Mouse (Mus musculus): ENCODE data around the gene Gm49416. TPM values are rescaled to one million over a fixed set of nuclear protein-coding genes. Genes with fewer than 3 reads are reported as not detected.

Gm49416 gene
- polyA plus RNA-seq, 1 experiment from 2014 or later = not detected

DNA sequence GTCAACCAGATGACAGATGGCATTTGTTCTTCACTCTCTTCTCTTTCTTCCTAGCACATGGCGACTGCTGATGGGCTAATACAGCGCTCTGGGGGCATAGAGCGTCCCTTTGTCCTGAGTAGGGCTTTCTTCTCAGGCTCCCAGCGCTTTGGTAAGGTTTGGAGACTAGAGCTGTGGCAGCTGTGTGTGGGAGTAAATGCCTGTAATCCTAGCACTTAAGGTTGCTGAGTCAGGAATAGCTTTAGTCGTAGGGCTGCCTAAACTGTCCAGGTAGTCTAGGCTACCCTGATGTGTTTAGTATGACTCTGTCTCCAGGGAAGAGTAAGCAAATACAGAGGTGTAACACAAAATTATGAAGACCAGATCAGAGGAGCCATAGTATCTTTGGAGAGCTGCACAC lies 23.1 kb downstream of the Gm49416 start:
- Histone ChIP-seq H3K27ac (replicated peaks) (no peak overlapping the region), H3K4me1 (no peaks in the 10 kb centered on the region), H3K27me3 (ENCODE audit: low read depth, poor library complexity, severe bottlenecking) (no peaks in the 10 kb centered on the region), H3K4me3 (no peak overlapping the region), H3K36me3 (peaks cover 100% of the 10 kb centered on the region), H3K9me3 (replicated peaks) (no peaks in the 10 kb centered on the region)
- WGBS = 96% methylated on average over 5 of the region's 5 CpGs
- DNase-seq (ENCODE audit: low spot score) = no peak

DNA sequence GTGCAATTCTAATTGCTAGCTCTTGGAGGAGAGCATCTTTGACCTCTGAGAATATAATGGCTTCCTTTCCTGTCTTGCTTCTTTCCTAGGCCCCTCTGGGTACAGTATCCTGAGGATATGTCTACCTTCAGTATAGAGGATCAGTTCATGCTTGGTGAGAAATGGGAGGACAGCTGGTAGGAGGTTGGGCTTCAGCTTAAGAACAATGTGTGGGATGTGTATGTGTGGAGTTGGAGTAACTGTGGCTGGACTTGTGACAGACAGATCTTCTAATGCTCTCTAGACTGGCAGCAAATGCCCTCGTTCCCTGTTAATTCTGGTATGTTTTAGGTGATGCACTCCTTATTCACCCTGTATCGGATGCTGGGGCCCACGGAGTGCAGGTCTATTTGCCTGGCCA lies 25.5 kb downstream of the Gm49416 start:
- no peaks in the 10 kb centered on the region for H3K9me3 ChIP-seq (replicated peaks)
- no peak overlapping the region for H3K4me3 ChIP-seq
- no peaks in the 10 kb centered on the region for H3K4me1 ChIP-seq
- H3K27me3 ChIP-seq (ENCODE audit: low read depth, poor library complexity, severe bottlenecking) = no peaks in the 10 kb centered on the region
- WGBS = 98% methylated on average over 3 of the region's 3 CpGs
- no peak overlapping the region for H3K27ac ChIP-seq (replicated peaks)
- no peak for DNase-seq (ENCODE audit: low spot score)
- H3K36me3 ChIP-seq = peaks cover 82% of the 10 kb centered on the region

DNA sequence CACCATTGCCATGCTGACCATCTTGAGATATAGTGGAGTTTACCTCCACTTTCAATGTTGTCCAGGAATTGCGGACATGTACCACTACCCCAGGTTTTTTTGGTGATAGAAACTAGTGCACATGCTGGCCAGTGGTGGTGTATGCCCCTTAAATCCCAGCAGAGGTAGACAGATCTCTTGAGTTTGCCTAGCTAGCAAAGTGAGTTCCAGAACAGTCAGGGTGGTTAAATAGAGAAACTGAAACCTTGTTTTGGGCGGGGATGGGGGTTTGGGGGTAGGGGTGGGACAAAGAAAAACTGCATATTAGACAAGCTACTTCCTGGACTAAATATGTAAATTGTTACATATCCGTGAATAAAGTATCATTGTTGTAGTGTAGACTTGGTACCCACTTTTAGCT lies 30.3 kb downstream of the Gm49416 start:
- H3K27me3 ChIP-seq (ENCODE audit: low read depth, poor library complexity, severe bottlenecking) = no peaks in the 10 kb centered on the region
- peaks cover 51% of the 10 kb centered on the region for H3K36me3 ChIP-seq
- no peak overlapping the region for H3K4me3 ChIP-seq
- DNase-seq (ENCODE audit: low spot score) = no peak
- no peaks in the 10 kb centered on the region for H3K9me3 ChIP-seq (replicated peaks)
- H3K27ac ChIP-seq (replicated peaks) = no peak overlapping the region
- WGBS = 94% methylated on average over 3 of the region's 3 CpGs
- H3K4me1 ChIP-seq = peaks cover 18% of the 10 kb centered on the region

DNA sequence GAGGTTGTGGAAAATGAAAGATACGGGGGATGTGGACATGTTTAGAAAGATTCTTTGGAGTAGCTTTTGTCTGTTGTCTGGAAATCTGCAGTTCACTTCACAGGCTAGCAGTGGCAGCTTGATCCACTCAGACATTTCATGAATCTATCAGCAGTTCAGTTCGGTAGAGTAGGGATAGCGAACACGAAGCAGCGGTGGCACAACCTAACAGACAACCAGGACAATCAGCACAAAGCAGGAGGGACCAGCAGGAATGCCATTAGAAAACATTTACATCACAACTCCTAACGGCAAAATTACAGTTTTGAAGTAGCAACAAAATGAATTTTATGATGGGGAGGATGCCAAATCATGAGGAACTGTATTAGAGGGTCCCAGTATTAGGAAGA lies 31.0 kb downstream of the Gm49416 start:
- WGBS = 70% methylated on average over 6 of the region's 6 CpGs
- Histone ChIP-seq H3K36me3 (peaks cover 49% of the 10 kb centered on the region), H3K4me1 (peaks cover 18% of the 10 kb centered on the region), H3K27me3 (ENCODE audit: low read depth, poor library complexity, severe bottlenecking) (no peaks in the 10 kb centered on the region), H3K4me3 (peak overlapping the region; percentile 90), H3K27ac (replicated peaks) (peak overlapping the region; percentile 91), H3K9me3 (replicated peaks) (no peaks in the 10 kb centered on the region)
- no peak for DNase-seq (ENCODE audit: low spot score)

DNA sequence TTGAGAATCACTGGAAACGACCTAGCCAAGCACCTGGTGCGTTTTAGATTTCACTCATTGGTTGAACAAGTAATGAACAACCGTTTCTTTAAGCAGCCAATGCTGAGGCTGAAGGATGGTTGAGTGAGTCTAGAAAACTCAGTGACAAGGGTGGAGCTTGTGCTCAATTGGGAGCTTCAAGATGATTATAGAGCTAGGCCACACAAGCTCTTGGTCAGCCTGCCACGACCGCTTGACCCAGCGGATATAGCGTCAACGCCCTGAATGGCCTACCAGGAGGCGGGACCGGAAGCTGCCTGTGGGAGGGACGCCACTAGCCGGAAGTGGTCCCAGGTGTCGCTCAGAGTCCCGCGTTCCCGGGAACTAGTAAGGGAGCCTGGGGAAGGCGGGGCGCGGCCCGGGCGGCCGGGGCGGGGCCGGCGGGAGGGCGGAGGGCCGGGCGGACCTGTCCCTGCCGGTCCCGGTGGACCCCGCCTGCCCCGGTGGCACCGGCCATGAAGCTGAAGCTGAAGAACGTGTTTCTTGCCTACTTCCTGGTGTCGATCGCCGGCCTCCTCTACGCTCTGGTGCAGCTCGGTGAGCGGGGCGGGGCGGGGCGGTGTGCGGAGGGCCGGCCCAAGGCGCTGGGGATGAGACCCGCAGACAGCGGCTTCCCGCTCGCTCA lies 31.5 kb downstream of the Gm49416 start, which contains the start of gene B3gat3:
TSS of gene B3gat3 (plus strand) at position 302 of the 664 bp plus-strand sequence.
- DNase-seq (ENCODE audit: low spot score) = peak; percentile 97
- peak within 1 kb of the TSS; percentile 91 for H3K27ac ChIP-seq (replicated peaks)
- H3K4me3 ChIP-seq = peak within 1 kb of the TSS; percentile 90
- H3K9me3 ChIP-seq (replicated peaks) = no peaks in the 10 kb centered on the region
- H3K4me1 ChIP-seq = peaks cover 18% of the 10 kb centered on the region
- 3% methylated on average over 50 of the region's 50 CpGs for WGBS
- H3K36me3 ChIP-seq = peaks cover 45% of the 10 kb centered on the region
- no peaks in the 10 kb centered on the region for H3K27me3 ChIP-seq (ENCODE audit: low read depth, poor library complexity, severe bottlenecking)

DNA sequence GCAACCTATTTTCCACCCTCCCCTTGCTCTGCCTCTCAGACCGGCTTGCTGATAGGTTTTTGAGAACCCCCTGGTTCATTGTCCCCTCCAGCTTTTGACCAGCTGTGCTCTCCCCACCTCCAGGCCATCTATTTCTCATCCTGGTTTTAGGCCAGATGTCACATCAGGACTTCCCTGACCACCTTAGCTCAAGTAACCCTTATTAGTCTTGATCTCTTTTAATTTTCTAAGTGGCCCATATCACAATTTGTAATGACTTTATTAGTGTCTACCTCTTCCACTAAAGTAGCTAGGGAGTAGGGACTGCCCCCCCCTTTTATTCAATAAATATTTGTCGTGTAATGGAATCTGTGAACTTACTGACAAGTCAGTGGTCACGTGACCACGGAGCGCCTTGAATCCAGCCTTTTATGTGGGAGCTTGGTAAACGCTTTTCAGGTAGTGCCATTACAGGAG lies 32.1 kb downstream of the Gm49416 start:
- Histone ChIP-seq H3K36me3 (peaks cover 45% of the 10 kb centered on the region), H3K27ac (replicated peaks) (peak overlapping the region; percentile 91), H3K4me1 (peaks cover 18% of the 10 kb centered on the region), H3K4me3 (peak overlapping the region; percentile 90), H3K9me3 (replicated peaks) (no peaks in the 10 kb centered on the region), H3K27me3 (ENCODE audit: low read depth, poor library complexity, severe bottlenecking) (no peaks in the 10 kb centered on the region)
- 5% methylated on average over 6 of the region's 6 CpGs for WGBS
- DNase-seq (ENCODE audit: low spot score) = no peak

DNA sequence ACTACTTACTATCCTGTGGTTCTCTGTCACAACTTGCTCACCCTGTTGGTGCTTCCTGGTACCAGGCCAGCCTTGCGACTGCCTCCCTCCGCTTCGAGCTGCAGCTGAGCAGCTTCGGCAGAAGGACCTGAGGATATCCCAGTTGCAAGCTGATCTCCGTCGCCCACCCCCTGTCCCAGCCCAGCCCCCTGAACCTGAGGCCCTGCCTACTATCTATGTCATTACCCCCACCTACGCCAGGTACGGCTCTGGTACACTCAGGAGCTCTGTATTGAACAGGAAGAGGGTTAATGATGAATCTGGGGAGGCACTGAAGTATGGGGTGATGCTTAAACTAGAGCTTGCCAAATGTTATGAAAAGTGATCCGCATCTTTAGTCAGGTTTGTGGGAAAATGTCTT lies 33.0 kb downstream of the Gm49416 start:
- H3K4me3 ChIP-seq = peak overlapping the region; percentile 90; the same call in 1 of the 2 replicates
- peaks cover 18% of the 10 kb centered on the region for H3K4me1 ChIP-seq
- WGBS = 80% methylated on average over 9 of the region's 9 CpGs
- no peak overlapping the region for H3K27ac ChIP-seq (replicated peaks)
- no peak for DNase-seq (ENCODE audit: low spot score)
- H3K9me3 ChIP-seq (replicated peaks) = no peaks in the 10 kb centered on the region
- peaks cover 45% of the 10 kb centered on the region for H3K36me3 ChIP-seq
- no peaks in the 10 kb centered on the region for H3K27me3 ChIP-seq (ENCODE audit: low read depth, poor library complexity, severe bottlenecking)

DNA sequence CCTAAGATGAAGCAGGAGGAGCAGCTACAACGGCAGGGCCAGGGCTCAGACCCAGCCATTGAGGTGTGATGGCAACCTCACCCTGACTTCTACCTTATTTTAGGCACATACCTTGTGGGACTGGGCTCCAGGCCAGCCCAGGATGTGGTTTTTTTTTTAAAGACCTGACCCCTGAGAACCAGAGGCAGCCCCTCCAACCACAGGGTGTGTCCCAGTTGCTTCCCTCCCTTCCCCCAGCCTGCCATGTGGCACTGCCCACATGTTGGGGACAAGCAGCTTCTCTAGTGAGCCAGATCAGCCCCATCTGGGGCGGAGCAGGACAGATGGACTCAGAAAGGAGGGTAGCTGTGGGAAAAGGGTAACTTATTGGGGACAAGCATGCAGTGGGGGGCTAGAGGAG lies 38.0 kb downstream of the Gm49416 start:
- no peak for DNase-seq (ENCODE audit: low spot score)
- Histone ChIP-seq H3K27me3 (ENCODE audit: low read depth, poor library complexity, severe bottlenecking) (no peaks in the 10 kb centered on the region), H3K4me3 (no peak overlapping the region), H3K27ac (replicated peaks) (no peak overlapping the region), H3K4me1 (peaks cover 28% of the 10 kb centered on the region), H3K36me3 (peaks cover 60% of the 10 kb centered on the region), H3K9me3 (replicated peaks) (no peaks in the 10 kb centered on the region)
- 84% methylated on average over 2 of the region's 2 CpGs for WGBS

DNA sequence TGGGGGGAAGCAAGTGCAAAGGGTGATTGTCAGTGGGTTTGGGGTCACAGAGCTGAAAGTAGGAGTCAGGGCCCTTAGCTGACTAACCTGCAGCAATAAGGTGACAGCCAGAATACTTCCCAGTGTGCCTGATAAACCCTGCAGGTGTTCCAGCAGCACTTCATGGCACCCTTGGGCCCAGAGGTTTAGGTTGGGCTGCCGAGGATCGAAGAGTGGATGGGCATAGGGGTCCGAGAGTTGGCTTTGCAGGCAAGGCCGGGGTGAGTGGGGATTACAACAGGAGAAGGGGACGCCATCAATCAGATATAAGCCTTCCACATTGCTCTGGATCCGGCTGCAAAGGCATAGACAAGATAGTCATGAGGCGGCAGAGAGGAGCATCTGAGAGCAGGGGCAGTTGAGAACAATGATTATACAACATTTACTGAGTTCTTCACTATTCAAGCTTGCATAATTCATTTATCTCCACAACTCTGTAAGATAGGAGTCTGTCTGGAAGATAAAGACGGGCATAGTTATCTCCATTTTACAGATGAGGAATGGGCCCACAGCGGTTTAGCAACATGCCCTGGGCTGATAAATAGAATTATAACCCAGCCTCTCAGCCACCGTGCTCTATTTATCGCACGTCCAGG lies 39.3 kb downstream of the Gm49416 start:
- no peak overlapping the region for H3K27ac ChIP-seq (replicated peaks)
- DNase-seq (ENCODE audit: low spot score) = no peak
- no peak overlapping the region for H3K4me3 ChIP-seq
- peaks cover 57% of the 10 kb centered on the region for H3K36me3 ChIP-seq
- H3K27me3 ChIP-seq (ENCODE audit: low read depth, poor library complexity, severe bottlenecking) = no peaks in the 10 kb centered on the region
- 92% methylated on average over 12 of the region's 12 CpGs for WGBS
- H3K4me1 ChIP-seq = peaks cover 27% of the 10 kb centered on the region
- no peaks in the 10 kb centered on the region for H3K9me3 ChIP-seq (replicated peaks)

DNA sequence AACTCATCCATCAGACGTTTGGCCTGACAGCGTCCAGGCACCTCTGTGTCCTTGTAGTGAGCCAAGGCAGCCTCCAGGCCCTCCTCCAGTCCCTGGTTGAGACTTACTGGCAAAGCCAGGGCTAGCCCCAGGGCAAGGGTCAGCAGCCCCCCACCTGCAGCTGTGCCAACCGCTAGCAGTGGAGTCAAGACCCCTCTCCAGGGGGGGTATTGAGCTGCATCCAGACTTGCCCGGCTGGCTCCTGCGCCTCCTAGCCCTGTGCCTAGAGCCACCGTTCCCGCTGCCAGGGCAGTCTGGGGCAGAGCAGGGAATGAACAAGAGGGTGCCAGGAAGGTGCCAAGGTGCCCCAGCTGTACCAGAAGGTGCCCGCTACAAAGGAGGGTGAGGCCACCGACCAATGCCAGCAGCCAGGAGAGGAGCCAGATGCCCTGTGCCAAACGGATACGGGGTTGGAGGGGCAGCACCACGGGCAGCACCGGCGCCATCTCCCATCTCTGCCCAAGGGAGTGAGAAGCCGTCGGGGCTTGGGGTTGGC lies 40.0 kb downstream of the Gm49416 start:
- Histone ChIP-seq H3K4me3 (peak overlapping the region; percentile 83), H3K4me1 (peaks cover 27% of the 10 kb centered on the region), H3K27ac (replicated peaks) (peak overlapping the region; percentile 90), H3K27me3 (ENCODE audit: low read depth, poor library complexity, severe bottlenecking) (no peaks in the 10 kb centered on the region), H3K36me3 (peaks cover 57% of the 10 kb centered on the region), H3K9me3 (replicated peaks) (no peaks in the 10 kb centered on the region)
- WGBS = 16% methylated on average over 16 of the region's 16 CpGs
- DNase-seq (ENCODE audit: low spot score) = no peak

DNA sequence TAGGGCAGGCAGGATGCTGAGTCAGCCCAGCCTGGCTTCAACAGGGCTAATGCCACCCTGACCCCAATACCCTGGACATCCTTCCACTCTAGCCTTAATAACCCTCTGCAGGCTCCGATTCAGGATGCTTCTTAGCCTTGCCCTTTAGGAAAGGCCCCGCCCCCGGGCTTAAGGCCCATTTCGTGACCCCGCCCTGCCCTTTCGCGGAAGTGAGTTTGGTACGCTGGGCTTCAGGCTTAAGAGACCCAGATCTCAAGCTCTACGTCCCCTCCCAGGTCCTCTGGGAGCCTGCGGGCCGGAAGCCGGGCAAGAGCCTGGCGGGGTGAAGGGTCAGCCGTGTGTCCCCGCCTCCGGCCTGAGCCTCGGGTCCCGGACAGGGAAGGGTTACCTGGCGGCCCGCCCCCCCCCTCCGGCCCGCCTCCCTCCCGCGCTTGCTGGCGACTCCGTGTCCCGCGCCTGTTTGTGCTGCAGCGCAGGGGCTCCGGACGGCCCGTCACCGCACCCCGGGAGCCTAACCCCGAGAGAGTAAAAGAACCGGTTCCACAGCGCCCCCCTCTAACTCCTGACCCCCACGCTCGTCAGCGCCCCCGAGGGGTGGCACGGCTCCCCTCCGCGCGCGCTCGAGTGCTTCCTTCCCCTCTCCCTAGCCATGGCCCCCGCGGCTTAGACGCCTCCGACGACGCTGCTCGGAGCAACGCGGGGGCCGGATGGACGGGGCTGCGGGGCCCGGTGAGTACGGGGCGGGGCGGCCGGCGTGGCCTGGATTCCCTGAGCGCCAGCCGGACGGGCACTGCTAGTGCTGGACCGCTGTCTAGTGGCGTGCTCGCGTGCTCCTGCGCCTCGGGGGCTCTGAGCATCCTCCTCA lies 40.7 kb downstream of the Gm49416 start, which contains the start of the genes Rom1 and Eml3:
TSS of gene Rom1 (minus strand) at position 133 of the 865 bp plus-strand sequence.
TSS of gene Eml3 (plus strand) at position 329 of the 865 bp plus-strand sequence.
- H3K4me3 ChIP-seq = peak within 1 kb of the TSS; percentile 83
- H3K9me3 ChIP-seq (replicated peaks) = no peaks in the 10 kb centered on the region
- WGBS = 1% methylated on average over 70 of the region's 74 CpGs
- H3K4me1 ChIP-seq = peaks cover 27% of the 10 kb centered on the region
- H3K27ac ChIP-seq (replicated peaks) = peak within 1 kb of the TSS; percentile 90
- peak; percentile 83 for DNase-seq (ENCODE audit: low spot score)
- no peaks in the 10 kb centered on the region for H3K27me3 ChIP-seq (ENCODE audit: low read depth, poor library complexity, severe bottlenecking)
- peaks cover 58% of the 10 kb centered on the region for H3K36me3 ChIP-seq

DNA sequence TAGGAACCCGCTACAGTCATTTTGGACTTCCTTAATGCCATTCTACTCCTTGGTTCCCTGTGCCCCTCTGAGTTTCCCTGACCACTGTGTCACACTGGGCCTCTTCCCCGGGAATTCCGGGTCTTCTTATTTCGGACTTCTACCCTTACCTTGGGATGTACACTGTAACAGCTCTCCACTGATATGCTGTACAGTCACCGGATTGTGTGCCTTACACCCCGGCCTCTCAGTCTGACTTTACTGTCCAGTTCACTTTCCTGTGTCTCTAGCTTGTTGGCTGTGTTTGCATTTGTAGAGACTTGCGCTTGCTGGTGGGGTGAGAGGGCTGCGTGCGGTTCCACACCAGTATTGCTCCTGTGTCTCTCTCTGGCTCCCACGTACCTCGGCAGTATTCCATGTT lies 41.4 kb downstream of the Gm49416 start:
- Histone ChIP-seq H3K36me3 (peaks cover 62% of the 10 kb centered on the region), H3K4me1 (peaks cover 27% of the 10 kb centered on the region), H3K27me3 (ENCODE audit: low read depth, poor library complexity, severe bottlenecking) (no peaks in the 10 kb centered on the region), H3K9me3 (replicated peaks) (no peaks in the 10 kb centered on the region), H3K4me3 (peak overlapping the region; percentile 83), H3K27ac (replicated peaks) (peak overlapping the region; percentile 90)
- peak; percentile 32 for DNase-seq (ENCODE audit: low spot score)
- 18% methylated on average over 11 of the region's 11 CpGs for WGBS
